In the genomic region with DNA sequence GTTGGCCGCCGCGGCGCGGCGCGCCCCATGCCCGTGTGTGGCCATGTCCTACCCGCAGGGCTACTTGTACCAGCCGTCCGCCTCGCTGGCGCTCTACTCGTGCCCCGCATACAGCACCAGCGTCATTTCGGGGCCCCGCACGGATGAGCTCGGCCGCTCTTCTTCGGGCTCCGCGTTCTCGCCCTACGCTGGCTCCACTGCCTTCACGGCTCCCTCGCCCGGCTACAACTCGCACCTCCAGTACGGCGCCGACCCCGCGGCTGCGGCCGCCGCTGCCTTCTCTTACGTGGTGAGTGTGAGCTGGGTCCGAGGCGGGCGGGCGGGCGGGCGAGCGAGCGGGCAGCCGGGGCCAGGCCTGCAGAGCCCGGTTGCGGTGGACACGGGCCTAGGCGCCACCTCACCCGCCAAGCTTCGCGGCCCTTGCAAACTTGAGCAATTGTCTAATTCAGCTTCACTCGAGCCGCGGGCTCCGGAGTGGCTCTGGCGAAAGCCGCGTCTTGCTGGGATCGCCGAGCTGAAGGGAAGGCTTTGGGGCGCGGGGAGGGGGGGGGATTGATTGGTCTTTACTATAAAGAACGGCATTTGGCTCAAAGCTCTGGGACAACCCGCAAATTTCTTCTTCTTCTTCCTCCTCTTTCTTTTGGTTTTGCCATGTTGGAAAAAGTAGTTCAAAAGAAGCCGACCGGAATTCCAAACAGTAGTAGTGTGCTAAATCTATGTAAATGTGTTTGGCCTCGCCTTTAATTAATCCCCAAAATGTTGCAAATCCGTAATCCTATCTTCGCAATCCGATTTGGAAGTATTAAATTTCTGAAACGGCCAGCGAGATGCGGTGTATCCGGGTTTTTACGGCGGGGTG, we compare ENCODE assay signal across 8 mouse cellular contexts. TPM values are rescaled to one million over a fixed set of nuclear protein-coding genes. Genes with fewer than 3 reads are reported as not detected.
DNase-seq lines count a peak whose midpoint lies in the region; ATAC-seq lines count a peak whose summit lies in the region.
"Had no signal": no experiment of that assay in that cellular context is flagged by ENCODE, and none has a peak within 500 bp of the region (broad histone marks: within the 10 kb centered on the region; RNA-seq: fewer than 3 reads in every experiment).

No protein-coding gene starts in this region.

- peaks cover 13% of the 10 kb centered on the region; the same call in 1 of the 2 replicates for H3K4me1 ChIP-seq in heart, embryonic 16.5 days (ENCODE audit: control insufficient read depth, insufficient read depth, low read length)
- H3K4me1 ChIP-seq in limb, embryonic 13.5 days: peaks cover 35% of the 10 kb centered on the region
- peaks cover 81% of the 10 kb centered on the region for H3K4me1 ChIP-seq in neural tube, embryonic 13.5 days (replicated peaks)

- H3K36me3 ChIP-seq in heart, embryonic 16.5 days (ENCODE audit: control insufficient read depth, insufficient read depth): no peaks in the 10 kb centered on the region
- no peaks in the 10 kb centered on the region for H3K36me3 ChIP-seq in limb, embryonic 13.5 days
- H3K36me3 ChIP-seq in neural tube, embryonic 13.5 days: no peaks in the 10 kb centered on the region

- under 1% methylated on average over 70 of the region's 80 CpGs for WGBS in heart, embryonic 16.5 days
- under 1% methylated on average over 76 of the region's 80 CpGs for WGBS in limb, embryonic 13.5 days
- under 1% methylated on average over 80 of the region's 80 CpGs for WGBS in neural tube, embryonic 13.5 days

- peak; percentile 30 for DNase-seq in right cerebral cortex, postnatal 10 days (ENCODE audit: low spot score in 2 of 2)
- DNase-seq in right cerebral cortex, postnatal 14 days: no peak
- DNase-seq in embryo, embryonic 9.5 days (ENCODE audit: extremely low spot score): peak; percentile 72

- H3K4me2 ChIP-seq in heart, embryonic 16.5 days (ENCODE audit: low read depth, low read length): peak overlapping the region; percentile 87
- H3K4me2 ChIP-seq in limb, embryonic 13.5 days (replicated peaks): peak overlapping the region; percentile 82
- peak overlapping the region; percentile 78 for H3K4me2 ChIP-seq in neural tube, embryonic 13.5 days

- peaks cover 31% of the 10 kb centered on the region for H3K27me3 ChIP-seq in heart, embryonic 16.5 days (ENCODE audit: control insufficient read depth, insufficient read depth, low read length)
- H3K27me3 ChIP-seq in limb, embryonic 13.5 days: peaks cover 78% of the 10 kb centered on the region
- peaks cover 60% of the 10 kb centered on the region for H3K27me3 ChIP-seq in neural tube, embryonic 13.5 days

- H3K9ac ChIP-seq in heart, embryonic 16.5 days (ENCODE audit: low read length): peak overlapping the region; percentile 81
- H3K9ac ChIP-seq in limb, embryonic 13.5 days: peak overlapping the region; percentile 84
- H3K9ac ChIP-seq in neural tube, embryonic 13.5 days: peak overlapping the region; percentile 72

- peak overlapping the region; percentile 85 for H3K27ac ChIP-seq in heart, embryonic 16.5 days (ENCODE audit: low read length)
- peak overlapping the region; percentile 92 for H3K27ac ChIP-seq in limb, embryonic 13.5 days
- H3K27ac ChIP-seq in neural tube, embryonic 13.5 days (replicated peaks): peak overlapping the region; percentile 92

- 0 out of 2 replicates have a peak, but pooled peaks cover 2% of the 10 kb centered on the region for H3K9me3 ChIP-seq in heart, embryonic 16.5 days (replicated peaks; ENCODE audit: control insufficient read depth, low read length)
- H3K9me3 ChIP-seq in limb, embryonic 13.5 days: no peaks in the 10 kb centered on the region
- no peaks in the 10 kb centered on the region for H3K9me3 ChIP-seq in neural tube, embryonic 13.5 days

- peak overlapping the region; percentile 77 for H3K4me3 ChIP-seq in heart, embryonic 16.5 days (ENCODE audit: low read length)
- peak overlapping the region; percentile 60 for H3K4me3 ChIP-seq in limb, embryonic 13.5 days
- H3K4me3 ChIP-seq in neural tube, embryonic 13.5 days: peak overlapping the region; percentile 65

- no peak for ATAC-seq in heart, embryonic 16.5 days (replicated peaks; ENCODE audit: extremely low read depth, insufficient read depth, low FRiP score)
- ATAC-seq in limb, embryonic 13.5 days (ENCODE audit: low FRiP score, low read depth): no peak
- no peak for ATAC-seq in neural tube, embryonic 13.5 days (ENCODE audit: low read depth)
- no peak for ATAC-seq in granulocyte monocyte progenitor cell, adult 5-6 weeks (replicated peaks; ENCODE audit: poor library complexity, severe bottlenecking)

RNA-seq across cellular contexts. Expression of gene Irx5, which starts 0.9 kb away (rescaled TPM):
- 6.3 and 6.4 TPM in 2 replicates for polyA plus RNA-seq in heart, embryonic 16.5 days (2015; fragmentation: Nextera tagmentation; extraction: Ambion mirVana)
- polyA plus RNA-seq in limb, embryonic 13.5 days (2015; fragmentation: Nextera tagmentation; extraction: Ambion mirVana): 19.7 and 20.2 TPM in 2 replicates
- 8.5 and 9.9 TPM in 2 replicates for polyA plus RNA-seq in neural tube, embryonic 13.5 days (2015; fragmentation: Nextera tagmentation; extraction: Ambion mirVana)
- total RNA-seq in granulocyte monocyte progenitor cell, adult 5-6 weeks (2014; fragmentation: Nextera tagmentation): not detected in 2 replicates
- not detected in 2 replicates for total RNA-seq in granulocyte monocyte progenitor cell, adult 5-6 weeks (2017)
- total RNA-seq: common myeloid progenitor, adult 5-6 weeks had no signal
